Mouse (Mus musculus) layer of hippocampus, adult 2 months (tissue): ENCODE measurements at regions not wholly inside any gene's neighbourhood (a gene's known extent, or its start where the extent isn't known, plus 50 kb on each side); places are given as distances from the start of the nearest gene placed in this dataset.

Source experiments
- DNase-seq, 2 experiments: peaks; one replicate each; pipeline ENCODE4 v3.0.0; 2022; ENCODE audit warnings: low spot score in 2 of 2
- H3K27ac ChIP-seq: fragments of 200-600 bp; 2 replicates; pipeline ENCODE4 v1.8.1; 2022
- H3K4me3 ChIP-seq: fragments of 200-600 bp; 2 replicates; pipeline ENCODE4 v1.8.1; 2022; ENCODE audit warnings: mild to moderate bottlenecking
- CTCF ChIP-seq: fragments of 200-600 bp; conservative IDR thresholded peaks from 2 replicates; pipeline ENCODE4 v1.8.1; 2022; ENCODE audit warnings: antibody characterized with exemption, mild to moderate bottlenecking, moderate library complexity

DNA sequence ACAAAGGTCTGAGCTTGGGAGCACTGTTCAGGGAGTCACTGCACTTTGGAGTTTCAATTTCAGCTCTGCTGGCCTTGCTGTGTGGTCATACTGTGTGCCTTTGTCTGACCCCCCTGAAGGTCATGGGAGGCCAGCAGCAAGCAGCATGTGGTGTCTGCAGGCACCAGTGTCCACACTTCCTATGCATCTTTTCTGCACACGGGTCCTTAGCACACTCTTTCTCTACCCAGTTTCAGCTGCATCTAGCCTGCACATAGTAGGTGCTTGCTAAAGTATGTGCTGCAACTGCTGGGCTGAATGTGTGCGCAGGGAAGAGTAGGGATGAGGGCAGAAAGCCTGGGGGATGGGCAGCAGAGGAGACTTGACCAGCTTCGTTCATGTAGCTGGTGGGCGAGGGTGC is 56.7 kb upstream of the Tmem189 start:
- DNase-seq = no peak
- Histone ChIP-seq H3K4me3 (no peak overlapping the region), H3K27ac (no peak overlapping the region)
- TF ChIP-seq CTCF = no peak

DNA sequence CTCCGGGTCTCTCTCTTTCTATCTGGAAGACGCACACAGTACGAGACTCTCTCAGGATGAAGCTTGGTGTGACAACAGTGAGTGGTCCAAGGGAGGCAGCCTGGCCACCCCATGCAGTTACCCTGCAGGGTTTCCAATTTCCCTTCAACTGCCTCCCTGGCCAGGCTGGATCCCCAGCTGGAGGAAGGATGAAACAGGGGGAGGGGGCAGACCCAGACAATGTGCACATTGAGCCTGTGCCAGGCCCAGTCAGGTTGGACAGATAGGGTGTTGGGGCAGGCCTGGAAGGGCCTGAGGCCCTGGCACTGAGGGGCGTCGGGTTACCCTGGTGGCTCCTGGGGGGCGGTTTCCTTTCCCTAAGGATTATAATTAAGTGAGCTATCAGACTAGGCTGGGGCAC is 55.8 kb upstream of the Tmem189 start:
- TF ChIP-seq CTCF = no peak
- H3K4me3 ChIP-seq = no peak overlapping the region
- no peak for DNase-seq
- H3K27ac ChIP-seq = no peak overlapping the region

- no peak overlapping the region for H3K4me3 ChIP-seq
- DNase-seq = no peak
- no peak for TF ChIP-seq CTCF
- no peak overlapping the region for H3K27ac ChIP-seq
Measured at GRCm38 (mm10) chr2:167744080-167744479, 54.5 kb upstream of the Tmem189 start.

GRCm38 (mm10) chr2:167742479-167742878 is 52.9 kb upstream of the Tmem189 start:
- H3K4me3 ChIP-seq = no peak overlapping the region
- TF ChIP-seq CTCF = no peak
- H3K27ac ChIP-seq = no peak overlapping the region
- DNase-seq = no peak

GRCm38 (mm10) chr2:167740516-167741189 is 51.0 kb upstream of the Tmem189 start:
- H3K27ac ChIP-seq = peak overlapping the region; percentile 28; the same call in 1 of the 2 replicates
- no peak for TF ChIP-seq CTCF
- H3K4me3 ChIP-seq = no peak overlapping the region
- no peak for DNase-seq
